Mouse (Mus musculus): ENCODE measurements around the gene Gm8127.
"Not testable (repeated sequence)": the region's sequence is repeated elsewhere in the genome, so short reads cannot be mapped to it uniquely, and the experiment has no call there.

- not testable (repeated sequence) for TF ChIP-seq CTCF (IDR thresholded peaks at IDR 0.05; ENCODE audit: extremely low read depth, insufficient read length, insufficient replicate concordance, low read depth, low read length); POLR2A (IDR thresholded peaks at IDR 0.05; ENCODE audit: low read depth, low read length)
These were observed 43.9 kb downstream of the Gm8127 start for GRCm38 (mm10) chr14:43249611-43250170.
